Mouse (Mus musculus): ENCODE measurements around the gene Gh.
"Not testable (repeated sequence)": the region's sequence is repeated elsewhere in the genome, so short reads cannot be mapped to it uniquely, and the experiment has no call there.

Gh gene

DNA sequence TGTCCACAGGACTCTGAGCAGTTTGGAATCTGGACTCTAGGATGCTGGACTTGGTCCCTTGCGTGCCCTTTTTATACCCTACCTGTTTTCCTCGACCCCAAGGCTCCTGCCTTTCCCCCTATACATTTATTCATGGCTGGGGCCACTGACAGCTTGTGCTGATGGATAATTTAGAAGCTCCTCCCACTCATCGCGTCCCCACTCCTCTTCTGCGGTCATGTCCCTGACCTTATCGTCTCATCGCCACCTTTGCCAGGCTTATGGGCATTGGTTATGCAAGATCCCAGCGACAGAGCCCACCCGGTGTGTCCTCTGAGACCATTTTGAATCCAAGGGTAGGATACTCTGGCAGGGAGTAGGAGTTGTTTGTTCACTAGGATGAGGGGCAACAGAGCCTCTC lies at the start of gene Gh:
TSS of gene Gh (minus strand) at position 101 of the 400 bp plus-strand sequence.
- no peak for DNase-seq (ENCODE audit: low spot score)

DNA sequence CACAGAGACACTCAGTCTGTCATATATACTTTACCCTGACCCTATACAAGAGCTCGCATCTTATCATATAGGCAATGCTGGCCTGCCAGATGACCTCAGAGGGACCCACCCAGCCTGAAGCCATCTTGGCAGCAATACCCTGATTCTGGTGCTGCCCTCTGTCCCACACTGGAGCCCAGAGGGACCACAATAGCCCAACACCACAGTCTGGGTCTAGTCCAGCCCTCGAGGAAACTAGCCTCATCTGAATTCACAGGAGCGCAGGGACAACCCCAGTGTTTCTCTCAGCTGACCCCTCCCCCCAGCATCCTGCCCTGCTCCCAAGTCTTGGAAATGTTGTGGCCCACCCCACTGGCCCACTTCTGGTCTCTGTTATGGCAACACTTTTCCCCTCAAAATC lies 49.6 kb upstream of the Gh start:
- DNase-seq (ENCODE audit: low spot score) = no peak

DNA sequence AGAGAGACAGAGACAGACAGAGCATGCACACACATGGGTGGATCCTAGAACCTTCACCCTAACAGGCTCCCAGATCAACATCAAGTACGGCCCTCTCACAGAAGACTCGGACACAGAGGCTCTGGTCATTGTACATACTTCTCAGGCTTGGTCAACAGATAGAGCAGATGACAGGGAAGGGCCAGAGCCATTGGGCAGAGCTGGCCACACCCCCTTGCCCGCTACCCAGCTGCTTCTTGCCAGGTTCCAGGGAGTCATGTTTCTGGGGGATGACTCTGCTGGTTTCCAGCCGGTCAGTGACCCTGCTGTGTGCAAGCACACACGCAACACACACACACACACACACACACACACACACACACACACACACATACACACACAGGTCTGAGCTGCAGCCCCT lies 49.2 kb upstream of the Gh start:
- no peak for DNase-seq (ENCODE audit: low spot score)

DNA sequence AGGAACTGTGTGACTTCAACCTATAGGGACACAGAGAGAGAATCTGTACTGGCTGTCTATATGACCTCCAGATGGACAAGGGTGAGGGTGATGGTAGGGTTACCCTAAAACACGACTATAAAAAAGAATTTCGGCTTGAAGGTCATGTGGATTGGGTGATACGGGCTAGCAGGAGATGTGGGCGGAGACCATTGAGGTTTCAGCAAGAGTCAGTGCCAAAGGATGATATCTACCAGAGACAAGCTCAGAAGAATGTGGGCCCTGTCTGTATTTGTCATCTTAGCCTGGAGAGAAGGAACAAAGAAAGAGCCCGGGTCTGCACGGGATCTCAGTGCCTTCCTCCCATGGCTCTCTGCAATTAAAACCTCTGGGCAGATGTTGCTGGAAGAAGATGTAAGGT lies 48.1 kb upstream of the Gh start:
- no peak for DNase-seq (ENCODE audit: low spot score)

DNA sequence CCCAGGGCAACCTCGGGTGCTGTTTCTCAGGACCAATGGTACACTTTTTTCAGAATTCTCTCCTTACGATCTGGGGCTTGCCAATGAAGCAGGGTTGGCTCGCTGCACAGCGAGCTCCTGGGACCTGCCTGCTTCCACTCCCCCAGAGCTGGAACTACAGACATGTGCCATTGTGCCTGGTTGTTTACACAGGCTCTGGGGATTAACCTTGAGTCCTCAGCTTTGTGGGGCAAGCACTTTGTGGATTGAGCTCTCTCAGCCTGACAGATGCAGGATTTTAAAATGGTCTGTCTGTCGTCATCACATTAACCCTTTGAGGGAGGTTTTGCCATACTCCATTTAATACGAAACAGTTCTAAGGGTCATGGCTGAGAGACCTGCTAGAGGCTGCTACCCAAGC lies 43.2 kb upstream of the Gh start:
- no peak for DNase-seq (ENCODE audit: low spot score)

DNA sequence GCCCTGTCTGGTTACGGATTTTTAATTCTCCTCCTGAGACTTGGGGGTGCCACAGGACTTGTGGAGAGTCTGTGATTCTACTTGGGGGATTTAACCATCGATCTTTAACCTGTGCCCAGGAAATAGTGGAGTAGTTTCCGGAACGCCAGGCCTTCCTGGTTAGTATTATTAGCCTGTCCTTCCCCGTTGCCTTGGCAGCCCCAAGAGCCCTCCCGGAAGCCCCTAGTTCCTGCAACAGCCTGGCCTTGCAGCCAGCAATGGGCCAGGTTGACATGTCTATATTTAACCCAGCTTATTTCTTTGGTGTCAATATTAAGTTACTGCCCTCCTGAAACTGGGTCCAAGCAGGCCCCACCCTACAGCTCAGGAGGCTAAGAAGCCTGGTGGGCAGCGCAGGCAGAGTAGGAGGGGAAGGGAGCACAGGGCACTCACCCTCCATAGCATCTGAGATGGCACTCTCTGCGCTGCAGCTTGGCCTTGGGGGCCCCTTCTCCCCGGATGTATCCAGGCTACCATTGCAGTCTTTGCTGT lies 39.4 kb upstream of the Gh start:
- no peak for DNase-seq (ENCODE audit: low spot score)

DNA sequence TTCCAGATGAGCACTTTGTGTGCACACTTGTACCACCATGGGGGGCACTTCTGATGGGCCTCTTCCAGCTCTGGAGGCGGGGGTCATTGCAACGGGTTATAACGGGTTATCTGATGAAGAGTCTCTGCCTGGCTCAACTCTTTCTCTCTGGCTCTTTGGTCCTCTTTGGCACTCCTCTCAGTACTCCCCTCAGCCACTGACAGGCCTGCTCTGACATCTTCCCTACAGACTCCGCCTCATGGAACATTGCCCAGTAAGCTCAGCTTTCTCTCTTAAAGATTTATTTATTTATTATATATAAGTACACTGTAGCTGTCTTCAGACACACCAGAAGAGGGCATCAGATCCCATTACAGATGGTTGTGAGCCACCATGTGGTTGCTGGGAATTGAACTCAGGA lies 37.7 kb upstream of the Gh start:
- DNase-seq (ENCODE audit: low spot score) = not testable (repeated sequence)

DNA sequence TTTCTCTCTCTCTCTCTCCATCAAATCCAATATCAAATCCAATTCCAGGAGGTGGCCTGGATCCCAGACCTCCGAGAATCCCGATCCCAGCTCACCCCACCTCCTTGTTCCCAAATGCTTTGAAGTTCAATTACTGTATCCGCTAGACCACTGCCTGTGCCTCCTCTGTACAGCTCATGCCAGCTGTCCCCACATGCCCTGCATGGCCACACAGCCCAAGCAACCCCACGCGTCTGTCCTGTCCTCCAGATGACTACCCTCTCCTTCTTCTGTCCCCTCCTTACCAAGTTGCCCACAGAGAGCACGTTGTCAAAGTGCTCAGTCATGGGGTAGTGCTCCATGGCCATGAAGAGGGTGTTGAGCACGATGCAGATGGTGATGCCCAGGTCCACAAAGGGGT lies 37.2 kb upstream of the Gh start:
- no peak for DNase-seq (ENCODE audit: low spot score)

DNA sequence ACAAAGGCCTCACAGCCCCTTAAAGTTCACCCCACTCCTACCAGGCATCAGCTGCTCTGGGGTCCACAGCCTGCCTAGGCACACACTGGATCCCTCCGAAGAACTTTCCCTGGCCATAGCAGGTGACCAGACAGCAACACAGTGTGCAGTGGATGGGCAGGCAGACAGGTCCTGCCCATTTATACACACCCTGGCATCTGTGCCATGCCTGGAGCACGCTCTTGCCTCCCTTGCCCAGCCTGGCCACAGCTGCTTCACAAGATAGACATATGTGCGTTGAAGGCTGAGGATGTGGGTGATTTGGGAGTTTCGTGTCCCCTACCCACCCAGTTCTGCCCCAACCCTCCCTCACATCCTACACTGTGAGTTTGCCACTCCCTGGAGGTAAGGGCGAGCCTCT lies 36.4 kb upstream of the Gh start:
- DNase-seq (ENCODE audit: low spot score) = no peak

DNA sequence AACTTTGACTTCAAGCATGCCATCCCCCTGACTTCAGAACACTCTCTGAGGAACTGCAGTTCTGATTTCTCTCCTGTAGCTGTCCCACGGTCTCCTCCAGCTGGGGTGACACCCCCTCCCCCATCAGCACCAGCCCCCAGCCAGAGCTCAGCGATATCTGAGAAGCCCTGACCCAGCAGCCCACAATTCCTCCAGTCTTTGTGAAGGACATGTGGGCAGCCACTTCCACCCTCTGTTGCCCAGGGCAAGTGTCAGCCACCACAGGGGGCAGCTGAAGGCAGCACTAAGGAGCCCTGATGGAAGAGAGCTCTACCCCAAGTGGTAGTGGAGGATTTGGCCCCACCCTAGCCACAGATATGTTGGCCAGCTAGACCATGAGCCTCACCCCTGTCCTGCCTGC lies 32.4 kb upstream of the Gh start:
- DNase-seq (ENCODE audit: low spot score) = no peak

DNA sequence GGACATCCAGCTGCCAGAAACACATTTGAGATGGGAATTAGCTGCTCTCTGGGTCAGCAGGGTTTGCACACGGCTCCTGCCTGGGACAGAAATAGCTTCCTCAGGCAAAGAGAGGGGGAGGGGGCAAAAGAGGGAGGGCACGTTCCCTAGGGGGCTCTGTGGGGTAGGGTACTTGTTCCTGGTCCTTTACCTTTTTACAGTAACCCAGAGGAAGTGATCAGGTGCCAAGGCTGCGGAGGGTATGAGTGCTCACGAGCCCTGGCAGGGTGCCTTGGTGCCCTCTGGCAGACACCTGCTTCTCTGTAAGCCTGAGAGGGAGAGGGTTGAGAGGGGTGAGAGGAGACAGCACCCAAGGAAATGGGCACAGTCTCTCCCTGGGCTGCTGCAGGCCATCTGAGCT lies 30.8 kb upstream of the Gh start:
- DNase-seq (ENCODE audit: low spot score) = no peak

DNA sequence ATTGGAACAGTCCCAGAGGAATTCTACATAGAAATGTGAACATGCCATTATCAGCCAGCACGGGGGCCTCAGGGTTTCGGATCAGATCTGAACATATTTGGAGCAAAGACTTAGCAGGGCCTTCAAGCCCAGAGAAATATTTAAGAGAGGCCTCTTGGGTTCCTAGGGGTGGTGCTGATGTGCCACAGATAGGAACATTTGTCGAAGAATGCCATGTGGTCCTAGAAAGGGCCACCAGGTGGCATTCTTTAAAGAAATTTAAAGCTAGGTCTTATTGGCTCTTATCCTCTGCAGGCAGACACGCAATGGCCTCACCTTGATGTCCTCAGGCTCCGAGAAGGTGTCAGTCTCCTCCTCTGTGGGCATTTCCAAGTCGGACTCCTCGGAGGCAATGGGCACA lies 28.0 kb upstream of the Gh start:
- no peak for DNase-seq (ENCODE audit: low spot score)

DNA sequence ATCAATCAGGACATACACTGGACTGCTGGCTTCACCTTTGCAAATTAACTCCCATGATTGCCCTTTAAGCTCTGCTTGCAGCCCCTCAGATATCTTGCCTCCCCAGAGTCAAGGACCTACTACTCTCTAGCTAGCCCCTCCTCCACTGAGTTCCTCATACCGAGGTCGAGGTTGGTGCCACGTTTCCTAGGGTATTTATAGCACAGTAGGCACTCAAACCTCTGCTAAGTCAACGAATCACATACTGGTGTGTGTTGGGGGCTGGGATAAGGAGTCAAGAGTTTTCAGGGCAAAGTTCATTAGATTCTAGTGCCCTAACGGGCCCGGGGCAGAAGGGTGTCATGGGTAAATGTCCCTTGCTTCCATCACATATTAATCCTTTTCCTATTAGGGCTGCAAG lies 27.5 kb upstream of the Gh start:
- DNase-seq (ENCODE audit: low spot score) = no peak

DNA sequence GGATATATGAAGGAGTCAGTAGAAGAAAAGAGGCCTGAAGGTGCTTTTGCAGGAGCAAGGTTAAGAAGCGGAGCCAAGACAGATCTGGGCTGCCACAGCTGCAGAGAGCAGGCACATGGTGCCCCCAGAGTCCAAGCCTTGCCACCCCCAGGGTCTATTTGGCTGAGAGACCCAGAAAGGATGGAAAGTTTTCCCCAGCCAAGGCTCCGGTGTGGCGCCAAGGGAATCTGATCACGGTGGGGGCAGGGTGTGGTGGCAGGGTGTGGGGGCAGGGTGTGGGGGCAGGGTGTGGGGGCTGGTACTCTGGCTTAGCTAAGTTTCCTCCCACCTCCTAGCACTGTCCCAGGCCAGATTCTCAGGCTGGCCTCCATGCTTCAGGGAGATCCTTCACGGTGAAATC lies 26.9 kb upstream of the Gh start:
- DNase-seq (ENCODE audit: low spot score) = no peak

DNA sequence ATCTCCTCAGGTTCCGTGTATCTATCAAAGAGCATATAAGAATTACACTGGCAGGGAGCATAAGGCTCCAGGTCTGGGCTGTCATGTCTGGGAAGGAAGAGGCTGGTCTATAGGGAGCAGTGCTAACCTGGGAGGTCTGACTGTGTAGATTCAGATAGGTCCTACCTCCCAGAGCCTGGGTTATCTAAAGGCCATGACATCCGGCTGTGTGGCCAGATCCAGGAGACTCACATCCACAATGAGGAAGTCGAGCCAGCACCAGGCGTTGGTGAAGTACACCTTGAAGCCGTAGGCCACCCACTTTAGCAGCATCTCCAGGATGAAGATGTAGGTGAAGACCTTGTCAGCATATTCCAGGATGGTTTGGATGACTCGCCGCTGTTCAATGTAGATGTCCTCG lies 24.8 kb upstream of the Gh start:
- DNase-seq (ENCODE audit: low spot score) = no peak

DNA sequence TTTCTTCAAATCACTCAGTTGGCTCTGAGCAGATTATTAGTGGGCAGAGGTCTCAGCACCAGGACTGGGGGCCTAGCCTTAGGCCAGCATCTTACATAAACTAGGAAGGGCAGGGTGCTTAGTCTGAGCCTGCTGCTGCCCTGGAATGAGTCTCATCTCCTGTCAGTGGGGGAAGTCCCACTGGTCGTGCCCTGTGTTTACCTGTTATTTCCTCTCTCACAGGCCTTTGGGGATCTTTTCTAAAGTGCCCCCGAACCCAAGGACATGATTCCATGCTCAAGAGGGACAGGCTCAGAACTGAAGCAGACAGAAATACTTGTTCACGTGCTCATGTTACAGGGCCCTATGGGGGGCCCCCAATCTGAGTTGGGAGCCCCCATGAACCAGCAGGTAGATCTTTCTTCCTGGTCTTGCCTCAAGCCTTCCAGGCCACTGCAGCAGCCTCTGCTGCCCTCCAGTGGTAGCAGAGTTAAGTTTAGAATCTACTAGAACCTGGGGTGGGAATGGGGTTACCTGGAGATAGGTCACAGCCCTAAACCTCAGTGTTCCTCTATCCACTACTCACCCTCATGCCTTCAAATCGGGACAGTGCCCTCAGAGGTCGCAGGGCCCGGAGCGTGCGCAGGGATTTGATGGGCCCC lies 24.0 kb upstream of the Gh start:
- DNase-seq (ENCODE audit: low spot score) = peak; percentile 62

DNA sequence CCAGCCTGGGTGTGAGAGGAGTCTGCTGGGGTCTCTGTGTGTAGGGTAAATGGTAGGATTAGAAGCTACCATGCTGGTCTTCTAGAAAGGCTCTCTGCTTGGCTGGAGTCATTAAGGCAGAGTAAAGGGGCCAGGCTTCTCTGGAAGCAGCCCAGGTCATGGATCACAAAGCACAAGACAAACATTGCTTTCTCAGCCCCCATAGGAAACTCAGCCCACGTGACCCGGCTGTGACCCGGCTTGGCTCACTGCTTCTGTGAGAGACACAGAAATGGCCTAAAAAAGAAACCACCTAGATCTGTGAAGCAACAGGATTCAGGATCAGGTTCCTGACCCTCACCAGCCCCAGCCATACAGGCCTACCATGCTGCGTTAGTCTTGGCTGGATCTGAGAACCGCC lies 23.2 kb upstream of the Gh start:
- no peak for DNase-seq (ENCODE audit: low spot score)

DNA sequence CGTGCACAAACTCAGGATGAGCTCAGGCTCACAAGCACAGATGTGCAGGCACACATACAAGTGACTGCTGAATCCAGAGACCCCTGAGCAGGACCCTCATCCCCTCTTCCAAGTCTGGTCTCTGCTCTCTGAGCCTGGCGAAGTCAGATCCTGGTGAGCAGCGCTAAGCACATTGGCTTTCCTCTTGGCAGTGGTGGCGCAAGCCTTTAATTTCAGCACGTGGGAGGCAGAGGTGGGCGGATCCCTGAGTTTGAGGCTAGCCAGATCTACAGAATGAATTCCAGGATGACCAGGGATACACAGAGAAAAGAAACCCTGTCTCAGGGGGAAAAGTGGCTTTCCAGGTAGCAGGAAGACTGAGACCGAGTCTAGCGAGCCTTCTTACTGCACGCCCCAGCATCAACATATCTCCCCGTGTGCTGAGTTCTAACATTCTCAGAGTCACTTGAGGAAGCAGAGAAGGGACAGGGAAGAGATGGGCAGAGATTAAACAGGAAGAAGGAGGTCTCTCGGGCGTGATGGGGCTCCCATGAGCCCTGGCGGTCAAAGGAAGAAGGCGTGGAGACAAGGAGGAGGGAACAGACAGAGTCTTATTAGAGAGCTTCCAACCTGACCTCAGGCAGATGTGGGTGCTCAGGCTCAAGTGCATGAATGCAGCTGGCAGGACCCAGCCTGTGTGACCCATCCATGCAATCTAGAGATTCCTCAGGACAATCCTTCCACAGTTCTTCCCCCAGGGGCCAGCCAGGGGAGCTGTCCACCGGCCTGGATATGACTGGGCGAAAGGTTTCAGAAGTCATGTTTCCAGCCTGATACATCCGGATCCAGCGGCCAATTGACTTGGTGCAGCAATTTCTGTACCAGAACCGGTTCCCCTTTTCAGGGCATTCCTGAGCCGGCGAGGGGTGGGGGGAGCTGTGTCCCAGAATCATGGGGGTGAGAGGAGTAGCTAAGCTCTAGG lies 17.0 kb upstream of the Gh start:
- DNase-seq (ENCODE audit: low spot score) = no peak

DNA sequence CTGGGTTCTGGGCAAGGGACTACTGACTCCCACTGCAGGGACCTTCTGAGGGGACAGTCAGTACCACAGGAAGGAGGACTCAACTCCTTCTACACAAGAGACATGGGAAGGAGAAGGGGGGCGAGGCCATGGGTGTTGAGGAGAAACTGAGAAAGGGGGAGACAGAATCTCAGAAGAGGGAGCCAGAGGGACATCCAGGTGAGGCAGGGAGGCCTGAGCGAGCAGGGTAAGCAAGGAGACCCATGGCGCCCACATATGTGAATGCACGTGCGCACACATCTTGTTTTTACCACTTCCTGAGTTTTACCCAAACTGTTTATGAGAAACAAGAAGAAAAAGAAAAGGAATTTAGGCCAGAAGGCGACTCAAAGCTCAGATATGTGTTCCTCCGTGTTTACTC lies 16.1 kb upstream of the Gh start:
- DNase-seq (ENCODE audit: low spot score) = no peak

DNA sequence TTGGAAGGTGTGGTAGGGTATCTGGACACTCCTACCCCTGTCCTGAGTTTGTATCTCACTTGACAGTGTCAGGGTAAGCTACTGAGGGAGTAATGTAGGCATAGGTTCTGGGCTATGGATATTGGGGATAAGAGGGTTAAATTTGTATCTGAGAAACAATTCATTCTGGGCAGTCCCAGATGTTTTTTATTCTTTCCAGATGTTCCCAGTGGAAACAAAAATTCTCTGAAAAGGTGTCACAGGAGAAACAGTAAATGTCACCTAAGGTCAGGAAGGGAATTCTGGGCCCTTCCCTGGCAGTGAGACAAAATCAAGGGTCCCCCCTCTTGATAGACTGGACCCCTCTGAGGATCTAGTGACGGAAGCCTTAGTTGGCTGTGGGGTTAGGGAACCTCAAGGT lies 14.8 kb upstream of the Gh start:
- DNase-seq (ENCODE audit: low spot score) = no peak

DNA sequence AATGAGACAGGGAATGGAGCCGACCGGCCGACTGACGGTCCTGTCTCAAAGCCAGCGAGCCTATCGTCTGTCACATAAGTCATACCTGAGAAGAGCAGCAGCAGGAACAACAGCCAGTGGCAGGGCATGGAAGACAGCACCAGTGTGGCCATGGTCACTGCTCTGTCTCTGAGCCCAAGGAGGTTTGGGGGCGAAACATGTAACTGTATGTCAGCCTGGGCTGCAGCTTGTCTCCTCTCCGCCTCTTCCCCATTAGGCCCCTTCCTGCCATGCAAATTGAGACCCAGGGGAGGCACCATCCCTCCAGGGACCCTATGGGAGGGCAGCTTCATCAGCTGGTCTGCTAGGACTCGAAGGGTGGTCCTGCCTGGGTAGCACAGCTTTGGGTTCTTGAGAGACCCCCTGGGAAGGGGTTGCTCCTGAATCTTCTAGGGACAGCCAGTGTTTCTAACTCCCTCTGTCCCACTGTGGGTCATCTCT lies 12.7 kb upstream of the Gh start, which contains the start of gene Cd79b:
TSS of gene Cd79b (minus strand) at position 430 of the 480 bp plus-strand sequence.
- no peak for DNase-seq (ENCODE audit: low spot score)

DNA sequence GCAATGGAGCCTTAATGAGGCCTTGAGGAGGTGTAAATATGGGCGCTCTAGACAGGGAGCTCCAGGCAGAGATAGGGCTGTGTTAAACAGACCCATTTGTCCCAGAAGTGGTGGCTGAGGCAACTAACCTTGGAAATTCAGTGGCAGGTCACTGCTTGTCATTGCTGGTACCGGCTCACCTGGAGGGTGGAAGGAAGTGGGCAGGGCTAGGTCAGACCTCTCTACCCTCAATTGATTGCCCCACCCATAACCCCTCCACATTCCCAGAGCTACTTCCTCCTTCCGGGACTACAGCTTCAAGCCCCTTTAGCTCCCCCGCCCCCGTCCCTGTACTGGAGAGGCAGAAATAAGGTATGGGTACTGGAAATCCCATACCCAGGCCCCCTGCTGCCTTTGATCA lies 11.9 kb upstream of the Gh start:
- no peak for DNase-seq (ENCODE audit: low spot score)

DNA sequence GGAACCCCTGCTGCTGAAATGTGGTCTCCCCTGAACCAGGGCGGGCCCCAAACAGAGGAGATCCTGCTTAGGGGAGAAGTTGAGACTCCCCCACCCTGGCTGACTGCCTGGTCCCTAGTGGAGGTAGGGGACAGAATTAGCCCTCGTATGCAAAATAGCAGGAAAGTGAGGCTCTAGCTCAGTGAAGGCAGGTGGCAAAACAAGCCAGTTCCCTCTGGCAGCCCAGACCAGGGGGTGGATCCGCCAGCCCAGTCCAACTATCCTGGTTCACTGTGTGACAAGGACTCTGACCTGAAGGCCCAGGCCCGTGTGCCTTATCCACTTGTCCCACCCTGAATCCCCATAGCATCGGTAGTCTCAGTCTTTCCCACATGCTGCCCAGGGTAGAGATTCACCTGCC lies 8.5 kb upstream of the Gh start:
- no peak for DNase-seq (ENCODE audit: low spot score)

Data from urinary bladder, postnatal 25 days (tissue).